19 mouse cellular contexts compared by ENCODE assay signal in genomic region chr2:74728303-74728680, GRCm38 (mm10). TPM values are rescaled to one million over a fixed set of nuclear protein-coding genes. Genes with fewer than 3 reads are reported as not detected.
DNase-seq lines count a peak whose midpoint lies in the region; ATAC-seq lines count a peak whose summit lies in the region.
"Had no signal": no experiment of that assay in that cellular context is flagged by ENCODE, and none has a peak within 500 bp of the region (broad histone marks: within the 10 kb centered on the region; RNA-seq: fewer than 3 reads in every experiment).

No protein-coding gene starts in this region.

- ATAC-seq in kidney, embryonic 14.5 days (ENCODE audit: low FRiP score, low TSS enrichment): peak; percentile 28; the same call in 1 of the 2 replicates
- ATAC-seq in embryonic facial prominence, embryonic 13.5 days (ENCODE audit: insufficient number of reproducible peaks, insufficient read depth, low FRiP score, low TSS enrichment, low read depth): 0 out of 2 replicates have a peak, but pooled peaks have one; percentile 26
- ATAC-seq in hindbrain, embryonic 15.5 days (ENCODE audit: low FRiP score, low read depth): no peak
- no peak for ATAC-seq in neural tube, embryonic 11.5 days (ENCODE audit: insufficient read depth, low FRiP score, low TSS enrichment)
- ATAC-seq in megakaryocyte, adult 5-6 weeks (ENCODE audit: poor library complexity, severe bottlenecking): no peak
- ATAC-seq: CD4-positive, CD25-positive, alpha-beta regulatory T cell, adult 4 months; forebrain, embryonic 15.5 days had no signal

- peak overlapping the region; percentile 85; the same call in 1 of the 2 replicates for H3K27ac ChIP-seq in kidney, embryonic 14.5 days (ENCODE audit: low read depth, low read length)
- no peak overlapping the region for H3K27ac ChIP-seq in embryonic facial prominence, embryonic 13.5 days
- peak overlapping the region; percentile 85 for H3K27ac ChIP-seq in hindbrain, embryonic 15.5 days (replicated peaks)
- peak overlapping the region; percentile 99 for H3K27ac ChIP-seq in neural tube, embryonic 11.5 days (ENCODE audit: low read depth, low read length)
- H3K27ac ChIP-seq: embryonic facial prominence, embryonic 15.5 days; forebrain, embryonic 15.5 days; midbrain, embryonic 12.5 days had no signal

- no peak for DNase-seq in kidney, adult 18-20 months
- peak; percentile 63 for DNase-seq in neural tube, embryonic 11.5 days (ENCODE audit: low spot score)
- no peak for DNase-seq in urinary bladder, adult 18-20 months (ENCODE audit: low spot score in 2 of 2)
- DNase-seq in lung, postnatal 14 days: no peak
- DNase-seq: cerebellum, adult 8-10 months; gastrocnemius, postnatal 10 days; kidney, postnatal 36 days; lung, postnatal 10 days had no signal

- peak overlapping the region; percentile 40 for H3K4me3 ChIP-seq in kidney, embryonic 14.5 days (ENCODE audit: low read length)
- no peak overlapping the region for H3K4me3 ChIP-seq in embryonic facial prominence, embryonic 13.5 days
- H3K4me3 ChIP-seq in hindbrain, embryonic 15.5 days: peak overlapping the region; percentile 49
- H3K4me3 ChIP-seq in neural tube, embryonic 11.5 days (ENCODE audit: low read depth, low read length): peak overlapping the region; percentile 66
- H3K4me3 ChIP-seq: forebrain, embryonic 15.5 days had no signal

- H3K4me2 ChIP-seq in kidney, embryonic 14.5 days (replicated peaks; ENCODE audit: low read depth, low read length): peak overlapping the region; percentile 68
- H3K4me2 ChIP-seq in embryonic facial prominence, embryonic 13.5 days: no peak overlapping the region
- H3K4me2 ChIP-seq in hindbrain, embryonic 15.5 days: peak overlapping the region; percentile 60
- H3K4me2 ChIP-seq in neural tube, embryonic 11.5 days (ENCODE audit: low read depth): peak overlapping the region; percentile 89
- H3K4me2 ChIP-seq: forebrain, embryonic 15.5 days; midbrain, embryonic 12.5 days had no signal

- no peaks in the 10 kb centered on the region for H3K27me3 ChIP-seq in kidney, embryonic 14.5 days (ENCODE audit: control insufficient read depth, insufficient read depth, low read length)
- peaks cover 98% of the 10 kb centered on the region for H3K27me3 ChIP-seq in embryonic facial prominence, embryonic 13.5 days
- peaks cover 68% of the 10 kb centered on the region for H3K27me3 ChIP-seq in hindbrain, embryonic 15.5 days
- H3K27me3 ChIP-seq in neural tube, embryonic 11.5 days (ENCODE audit: control insufficient read depth, insufficient read depth, low read length): no peaks in the 10 kb centered on the region

- WGBS in kidney, embryonic 14.5 days: 28% methylated on average over 13 of the region's 13 CpGs
- 4% methylated on average over 13 of the region's 13 CpGs for WGBS in embryonic facial prominence, embryonic 13.5 days
- WGBS in hindbrain, embryonic 15.5 days: 4% methylated on average over 13 of the region's 13 CpGs
- WGBS in neural tube, embryonic 11.5 days: 5% methylated on average over 13 of the region's 13 CpGs

- peaks cover 20% of the 10 kb centered on the region for H3K36me3 ChIP-seq in kidney, embryonic 14.5 days (ENCODE audit: control insufficient read depth, insufficient read depth, low read length)
- H3K36me3 ChIP-seq in embryonic facial prominence, embryonic 13.5 days: no peaks in the 10 kb centered on the region
- no peaks in the 10 kb centered on the region for H3K36me3 ChIP-seq in hindbrain, embryonic 15.5 days
- H3K36me3 ChIP-seq in neural tube, embryonic 11.5 days (ENCODE audit: control insufficient read depth, insufficient read depth, low read length): peaks cover 2% of the 10 kb centered on the region; the same call in 1 of the 2 replicates
- H3K36me3 ChIP-seq: embryonic facial prominence, embryonic 15.5 days; forebrain, embryonic 15.5 days; midbrain, embryonic 12.5 days had no signal

- H3K9me3 ChIP-seq in kidney, embryonic 14.5 days (ENCODE audit: control insufficient read depth, low read length): no peaks in the 10 kb centered on the region
- no peaks in the 10 kb centered on the region for H3K9me3 ChIP-seq in embryonic facial prominence, embryonic 13.5 days
- H3K9me3 ChIP-seq in hindbrain, embryonic 15.5 days: no peaks in the 10 kb centered on the region
- H3K9me3 ChIP-seq in neural tube, embryonic 11.5 days (ENCODE audit: control insufficient read depth, low read length): no peaks in the 10 kb centered on the region
- H3K9me3 ChIP-seq: embryonic facial prominence, embryonic 15.5 days; forebrain, embryonic 15.5 days; midbrain, embryonic 12.5 days had no signal

- peak overlapping the region; percentile 56 for H3K9ac ChIP-seq in kidney, embryonic 14.5 days (ENCODE audit: low read depth, low read length)
- no peak overlapping the region for H3K9ac ChIP-seq in embryonic facial prominence, embryonic 13.5 days
- peak overlapping the region; percentile 55 for H3K9ac ChIP-seq in hindbrain, embryonic 15.5 days
- H3K9ac ChIP-seq in neural tube, embryonic 11.5 days (ENCODE audit: low read length): peak overlapping the region; percentile 95
- H3K9ac ChIP-seq: embryonic facial prominence, embryonic 15.5 days; forebrain, embryonic 15.5 days; midbrain, embryonic 12.5 days had no signal

- peaks cover 61% of the 10 kb centered on the region for H3K4me1 ChIP-seq in kidney, embryonic 14.5 days (ENCODE audit: control insufficient read depth, insufficient read depth, low read length)
- peaks cover 9% of the 10 kb centered on the region for H3K4me1 ChIP-seq in embryonic facial prominence, embryonic 13.5 days
- H3K4me1 ChIP-seq in hindbrain, embryonic 15.5 days (replicated peaks): peaks cover 20% of the 10 kb centered on the region
- H3K4me1 ChIP-seq in neural tube, embryonic 11.5 days (ENCODE audit: control insufficient read depth, insufficient read depth, low read length): peaks cover 60% of the 10 kb centered on the region

RNA-seq across cellular contexts. Expression of gene Gm28230, which starts 1.8 kb away (rescaled TPM):
- polyA plus RNA-seq in kidney, embryonic 14.5 days (2014; fragmentation: Nextera tagmentation; extraction: Ambion mirVana): 2.3 and 4.0 TPM in 2 replicates
- 0.18 TPM in 1 of 2 replicates, not detected in the other for polyA plus RNA-seq in embryonic facial prominence, embryonic 13.5 days (2015; fragmentation: Nextera tagmentation; extraction: Ambion mirVana)
- polyA plus RNA-seq in hindbrain, embryonic 15.5 days (2015; fragmentation: Nextera tagmentation; extraction: Ambion mirVana): 0.87 and 1.6 TPM in 2 replicates
- 3.9 and 5.5 TPM in 2 replicates for polyA plus RNA-seq in neural tube, embryonic 11.5 days (2014; fragmentation: Nextera tagmentation; extraction: Ambion mirVana)
- total RNA-seq in megakaryocyte, adult 5-6 weeks (2015): not detected in 2 replicates
- not detected in 2 replicates for total RNA-seq in megakaryocyte, adult 5-6 weeks (2017)
- total RNA-seq: left cerebral cortex, adult 18-20 months; liver, adult 2 months had no signal
- polyA plus RNA-seq: CD4-positive, CD25-positive, alpha-beta regulatory T cell, adult 4 months; forebrain, embryonic 15.5 days; heart, embryonic 14.5 days; liver, adult 2 months; midbrain, embryonic 12.5 days had no signal

RNA-seq across cellular contexts. Expression of gene Hoxd4, which starts 16.6 kb away (rescaled TPM):
- 6.3 and 18.7 TPM in 2 replicates for polyA plus RNA-seq in kidney, embryonic 14.5 days (2014; fragmentation: Nextera tagmentation; extraction: Ambion mirVana)
- 0.50 TPM in 1 of 2 replicates, not detected in the other for polyA plus RNA-seq in embryonic facial prominence, embryonic 13.5 days (2015; fragmentation: Nextera tagmentation; extraction: Ambion mirVana)
- polyA plus RNA-seq in hindbrain, embryonic 15.5 days (2015; fragmentation: Nextera tagmentation; extraction: Ambion mirVana): 2.7 and 3.3 TPM in 2 replicates
- 9.2 and 11.2 TPM in 2 replicates for polyA plus RNA-seq in neural tube, embryonic 11.5 days (2014; fragmentation: Nextera tagmentation; extraction: Ambion mirVana)
- total RNA-seq in megakaryocyte, adult 5-6 weeks (2015): not detected in 2 replicates
- not detected in 2 replicates for total RNA-seq in megakaryocyte, adult 5-6 weeks (2017)
- total RNA-seq: left cerebral cortex, adult 18-20 months had no signal
- polyA plus RNA-seq: CD4-positive, CD25-positive, alpha-beta regulatory T cell, adult 4 months; forebrain, embryonic 15.5 days; midbrain, embryonic 12.5 days had no signal

RNA-seq across cellular contexts. Expression of gene Hoxd3, which starts 16.6 kb away (rescaled TPM):
- 12.3 and 12.6 TPM in 2 replicates for polyA plus RNA-seq in kidney, embryonic 14.5 days (2014; fragmentation: Nextera tagmentation; extraction: Ambion mirVana)
- 1.5 and 3.3 TPM in 2 replicates for polyA plus RNA-seq in embryonic facial prominence, embryonic 13.5 days (2015; fragmentation: Nextera tagmentation; extraction: Ambion mirVana)
- 49.4 and 51.8 TPM in 2 replicates for polyA plus RNA-seq in hindbrain, embryonic 15.5 days (2015; fragmentation: Nextera tagmentation; extraction: Ambion mirVana)
- polyA plus RNA-seq in neural tube, embryonic 11.5 days (2014; fragmentation: Nextera tagmentation; extraction: Ambion mirVana): 52.7 and 55.0 TPM in 2 replicates
- not detected in 2 replicates for total RNA-seq in megakaryocyte, adult 5-6 weeks (2015)
- total RNA-seq in megakaryocyte, adult 5-6 weeks (2017): 0.26 TPM in 1 of 2 replicates, not detected in the other
- total RNA-seq: left cerebral cortex, adult 18-20 months; liver, adult 2 months had no signal
- polyA plus RNA-seq: CD4-positive, CD25-positive, alpha-beta regulatory T cell, adult 4 months; forebrain, embryonic 15.5 days; liver, adult 2 months; midbrain, embryonic 12.5 days had no signal

RNA-seq across cellular contexts. Expression of gene Hoxd8, which starts 23.9 kb away (rescaled TPM):
- polyA plus RNA-seq in kidney, embryonic 14.5 days (2014; fragmentation: Nextera tagmentation; extraction: Ambion mirVana): 45.0 and 45.2 TPM in 2 replicates
- polyA plus RNA-seq in embryonic facial prominence, embryonic 13.5 days (2015; fragmentation: Nextera tagmentation; extraction: Ambion mirVana): 2.5 and 3.7 TPM in 2 replicates
- polyA plus RNA-seq in hindbrain, embryonic 15.5 days (2015; fragmentation: Nextera tagmentation; extraction: Ambion mirVana): 0.73 and 1.3 TPM in 2 replicates
- polyA plus RNA-seq in neural tube, embryonic 11.5 days (2014; fragmentation: Nextera tagmentation; extraction: Ambion mirVana): 21.3 and 23.1 TPM in 2 replicates
- total RNA-seq in megakaryocyte, adult 5-6 weeks (2015): not detected in 2 replicates
- total RNA-seq in megakaryocyte, adult 5-6 weeks (2017): not detected in 2 replicates
- total RNA-seq: left cerebral cortex, adult 18-20 months; liver, adult 2 months had no signal
- polyA plus RNA-seq: CD4-positive, CD25-positive, alpha-beta regulatory T cell, adult 4 months had no signal

RNA-seq across cellular contexts. Expression of gene Hoxd9, which starts 30.8 kb away (rescaled TPM):
- polyA plus RNA-seq in kidney, embryonic 14.5 days (2014; fragmentation: Nextera tagmentation; extraction: Ambion mirVana): 36.2 and 47.9 TPM in 2 replicates
- 0.80 and 1.4 TPM in 2 replicates for polyA plus RNA-seq in embryonic facial prominence, embryonic 13.5 days (2015; fragmentation: Nextera tagmentation; extraction: Ambion mirVana)
- polyA plus RNA-seq in hindbrain, embryonic 15.5 days (2015; fragmentation: Nextera tagmentation; extraction: Ambion mirVana): not detected in 2 replicates
- 14.3 and 17.3 TPM in 2 replicates for polyA plus RNA-seq in neural tube, embryonic 11.5 days (2014; fragmentation: Nextera tagmentation; extraction: Ambion mirVana)
- total RNA-seq in megakaryocyte, adult 5-6 weeks (2015): not detected in 2 replicates
- total RNA-seq in megakaryocyte, adult 5-6 weeks (2017): not detected in 2 replicates
- total RNA-seq: left cerebral cortex, adult 18-20 months; liver, adult 2 months had no signal
- polyA plus RNA-seq: CD4-positive, CD25-positive, alpha-beta regulatory T cell, adult 4 months; forebrain, embryonic 15.5 days; liver, adult 2 months; midbrain, embryonic 12.5 days had no signal

Comparison
In these comparisons a context has a peak if more than half of its experiments do, and no peak if none do; other contexts are left out.
1. ATAC-seq: peak in kidney, embryonic 14.5 days (single experiment) and embryonic facial prominence, embryonic 13.5 days (single experiment); none in hindbrain, embryonic 15.5 days (single experiment), neural tube, embryonic 11.5 days (single experiment) and megakaryocyte, adult 5-6 weeks (single experiment).